Mouse (Mus musculus) megakaryocyte progenitor cell, adult 5-6 weeks (primary cell): ENCODE measurements around the gene Znhit3. TPM values are rescaled to one million over a fixed set of nuclear protein-coding genes. Genes with fewer than 3 reads are reported as not detected.

Source experiments
- ATAC-seq: replicated peaks from 2 replicates; pipeline ENCODE4 v1.8.0; 2016; ENCODE audit warnings: mild to moderate bottlenecking, moderate TSS enrichment, inconsistent platforms; ENCODE audit not compliant: poor library complexity
- total RNA-seq, 2 experiments: library from RNA; stranded (forward) in 1 of 2; stranded (reverse) in 1 of 2; fragments of 157-497, 149-512 nt in 1 of 2; fragments of 200-1000 nt in 1 of 2; gene quantifications; 2 replicates each; pipeline versions ENCODE4 v1.2.3 to v1.2.4; 2015 to 2017

The Znhit3 gene
- total RNA-seq (2015) (43.9 and 48.9 TPM in 2 replicates), total RNA-seq (2017) (27.1 and 32.3 TPM in 2 replicates)

DNA sequence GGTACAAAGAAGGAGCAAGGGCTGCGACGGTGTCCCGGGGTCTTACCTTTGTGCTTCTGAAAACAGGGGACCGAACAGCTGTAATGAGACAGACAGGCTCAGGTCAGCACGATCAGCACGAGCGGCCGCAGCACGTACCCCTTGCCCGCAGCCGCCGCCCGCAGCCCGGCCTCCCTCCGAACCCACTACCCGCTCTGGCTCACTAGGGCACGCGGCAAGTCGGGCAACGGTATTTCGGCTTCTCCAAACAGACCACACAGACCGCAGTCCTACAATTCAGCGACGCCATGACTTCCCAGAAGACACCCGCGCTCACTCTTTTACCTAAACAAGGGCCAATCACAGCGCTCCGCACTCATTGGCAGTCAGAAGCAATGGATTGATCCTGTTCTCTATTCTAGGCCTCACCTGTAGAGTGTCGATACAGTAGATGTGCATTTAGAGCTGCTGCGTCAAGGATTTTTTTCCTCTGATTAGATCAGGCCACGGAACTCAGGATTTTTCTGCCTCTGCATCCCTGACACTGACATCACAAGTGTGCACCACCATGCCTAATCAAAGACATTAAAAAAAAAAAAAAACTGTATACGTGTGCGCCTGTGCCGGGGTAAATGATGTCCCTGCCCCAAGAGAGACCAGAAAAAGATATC, at the start of gene Znhit3:
Znhit3 (minus strand) TSS at position 314 of the 650 bp plus-strand sequence.
- peak; percentile 92 for ATAC-seq

DNA sequence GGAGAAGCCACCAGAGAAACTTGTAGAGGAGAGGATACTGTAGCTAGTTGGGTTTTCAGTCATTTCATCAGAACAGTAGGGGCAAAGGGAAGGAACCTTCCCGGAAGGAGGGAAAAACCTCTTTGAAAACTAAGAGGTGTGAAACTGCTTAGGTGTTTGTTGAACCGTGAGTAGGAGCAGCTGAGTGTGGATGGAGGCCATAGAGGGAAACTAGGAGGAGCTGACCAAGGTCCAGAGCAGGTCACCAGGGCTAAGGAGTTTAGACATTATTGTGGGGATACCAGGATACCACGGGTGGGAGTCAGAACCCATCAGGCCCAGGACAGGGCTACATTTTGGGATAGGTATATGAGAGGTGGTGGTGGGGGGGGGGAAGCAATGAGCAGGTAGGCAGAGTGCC, 47.4 kb upstream of the Znhit3 start:
- ATAC-seq: no peak

- ATAC-seq: no peak
Measured at GRCm38 (mm10) chr11:84962536-84962935, 46.4 kb upstream of the Znhit3 start.

DNA sequence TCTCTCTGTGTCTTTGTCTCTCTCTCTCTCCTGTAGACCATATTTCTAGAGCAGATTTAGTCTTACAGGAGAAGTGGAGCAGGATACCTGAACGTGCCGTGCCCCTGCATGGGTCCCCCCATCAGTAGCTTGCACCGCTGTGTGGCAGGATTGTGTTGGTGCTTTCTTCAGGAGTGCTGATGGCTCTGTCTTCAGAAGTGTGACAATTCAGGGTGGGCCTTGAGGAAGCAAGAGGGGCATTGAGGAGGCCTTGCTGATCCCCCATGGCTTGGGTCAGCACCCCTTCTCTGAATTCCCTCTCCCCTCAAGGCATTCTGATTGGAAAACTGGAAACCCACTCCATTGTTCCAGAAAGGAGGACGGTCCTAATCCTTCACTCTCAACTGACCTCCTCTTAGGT, 45.4 kb upstream of the Znhit3 start:
- no peak for ATAC-seq

DNA sequence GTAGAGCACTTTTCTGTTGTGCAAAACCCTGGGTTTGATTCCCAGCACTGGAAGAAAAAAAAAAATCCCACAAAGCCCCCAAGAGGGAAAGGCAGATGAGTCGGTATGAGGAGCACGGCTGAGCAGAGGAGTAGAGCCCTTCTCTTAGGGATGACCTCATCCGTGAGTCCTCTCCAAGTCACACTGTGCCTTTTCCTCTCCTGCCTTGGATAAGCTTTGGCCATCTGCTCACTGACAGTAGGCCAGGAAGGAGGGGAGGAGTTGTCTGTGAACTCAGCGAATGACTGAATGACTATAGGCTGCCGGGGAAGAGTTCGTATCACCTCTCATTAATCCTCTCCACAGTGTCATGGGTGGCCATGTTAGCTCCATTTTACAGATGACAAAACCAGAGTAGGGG, 44.6 kb upstream of the Znhit3 start:
- ATAC-seq: no peak

DNA sequence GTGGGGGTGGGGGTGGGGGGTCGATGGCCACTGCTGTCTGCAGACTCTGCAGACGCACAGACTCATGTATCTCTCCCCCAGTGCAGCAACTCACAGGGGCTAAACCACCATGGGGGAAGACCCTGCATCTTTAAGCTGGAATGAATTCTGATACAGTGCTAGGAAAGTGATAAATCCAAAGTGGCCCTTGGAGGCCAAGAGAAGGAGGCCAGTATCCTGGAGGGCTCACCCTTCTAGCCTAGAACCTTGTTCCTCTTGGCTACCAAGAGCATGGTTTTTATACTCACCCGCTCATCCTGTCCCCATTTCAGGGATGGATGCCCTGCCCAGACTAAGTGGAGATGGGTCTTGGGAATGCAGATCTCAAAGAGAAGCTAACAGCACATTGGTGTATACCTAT, 44.1 kb upstream of the Znhit3 start:
- ATAC-seq: no peak

DNA sequence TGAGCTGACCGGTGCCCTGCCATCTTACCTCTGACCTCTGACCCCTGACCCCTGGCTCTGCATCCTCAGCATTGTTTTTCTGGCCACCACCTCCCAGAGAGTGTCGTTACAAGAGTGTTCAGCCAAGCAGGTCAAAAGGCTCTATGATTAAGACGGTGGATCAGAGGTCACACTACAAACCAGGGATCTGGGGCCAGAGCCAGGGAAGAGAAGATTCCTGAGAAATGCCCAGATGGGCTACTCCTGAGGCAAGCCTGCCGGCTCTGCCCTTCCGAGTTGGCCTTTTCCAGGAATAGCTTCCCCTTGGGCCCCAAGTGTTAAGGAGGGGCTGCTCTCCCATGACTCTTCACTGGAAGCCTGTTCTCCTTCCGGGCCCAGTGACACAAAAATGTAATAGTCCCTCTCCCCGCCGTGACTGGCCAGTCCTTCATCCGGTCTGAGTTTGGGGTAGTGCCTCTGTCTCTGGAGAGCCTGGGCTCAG, 43.6 kb upstream of the Znhit3 start:
- ATAC-seq: no peak

- ATAC-seq: no peak
Measured at GRCm38 (mm10) chr11:84959181-84959580, 43.0 kb upstream of the Znhit3 start.

DNA sequence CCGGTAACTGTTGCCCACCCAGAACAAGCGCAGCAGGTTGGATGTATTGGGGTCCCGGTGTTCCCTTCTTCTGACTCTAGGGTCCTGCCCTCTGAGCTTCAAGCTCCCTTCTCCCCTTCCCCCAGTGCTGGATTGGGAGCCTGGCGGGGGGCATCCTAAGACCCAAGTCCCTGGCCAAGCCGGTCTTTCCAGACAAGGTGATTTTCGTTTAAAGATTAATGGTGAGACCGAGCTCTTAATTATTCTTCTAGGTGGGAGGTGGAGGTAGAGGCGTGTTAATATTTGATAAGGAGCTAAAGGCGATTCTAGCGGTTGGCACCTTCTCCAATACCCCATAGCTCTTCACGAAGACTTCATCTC, 42.1 kb upstream of the Znhit3 start:
- ATAC-seq: no peak

DNA sequence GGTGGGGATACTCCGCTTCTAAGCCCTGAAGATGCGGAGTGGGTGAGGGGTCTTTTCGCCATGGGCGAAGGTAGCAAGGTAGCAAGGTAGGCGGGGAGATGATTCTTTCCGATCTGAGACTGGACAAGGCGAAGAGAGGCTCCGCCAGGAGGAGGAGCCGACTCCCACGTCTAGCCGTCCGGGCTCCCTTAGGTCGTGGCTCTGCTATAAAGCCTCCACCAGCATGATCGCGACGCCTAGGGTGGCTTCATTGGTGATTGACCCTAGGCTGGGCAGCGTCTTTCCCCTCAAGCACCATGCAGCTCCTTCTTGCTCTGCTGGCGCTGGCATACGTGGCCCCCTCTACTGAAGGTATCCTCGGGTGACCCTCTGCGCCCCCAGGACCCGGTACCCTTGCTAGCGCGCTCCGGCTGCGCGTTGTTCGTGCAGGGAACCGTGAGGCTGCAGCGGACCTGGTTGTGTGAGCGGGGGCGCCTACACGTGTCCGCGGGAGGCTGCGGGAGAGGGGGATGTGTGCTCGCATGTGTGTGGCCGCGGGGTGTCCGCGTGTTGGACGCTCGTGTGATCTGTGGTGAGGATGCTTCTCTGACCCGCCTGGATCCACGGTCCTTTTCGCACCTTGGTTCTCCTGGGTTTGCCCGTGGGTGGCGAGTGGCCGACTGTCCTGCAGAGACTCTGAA, 41.6 kb upstream of the Znhit3 start, which contains the start of gene Car4:
Car4 (plus strand) TSS at position 196 of the 680 bp plus-strand sequence.
- ATAC-seq: 0 out of 2 replicates have a peak, but pooled peaks have one; percentile 14

- ATAC-seq: no peak
Measured at GRCm38 (mm10) chr11:84957171-84957570, 41.0 kb upstream of the Znhit3 start.

DNA sequence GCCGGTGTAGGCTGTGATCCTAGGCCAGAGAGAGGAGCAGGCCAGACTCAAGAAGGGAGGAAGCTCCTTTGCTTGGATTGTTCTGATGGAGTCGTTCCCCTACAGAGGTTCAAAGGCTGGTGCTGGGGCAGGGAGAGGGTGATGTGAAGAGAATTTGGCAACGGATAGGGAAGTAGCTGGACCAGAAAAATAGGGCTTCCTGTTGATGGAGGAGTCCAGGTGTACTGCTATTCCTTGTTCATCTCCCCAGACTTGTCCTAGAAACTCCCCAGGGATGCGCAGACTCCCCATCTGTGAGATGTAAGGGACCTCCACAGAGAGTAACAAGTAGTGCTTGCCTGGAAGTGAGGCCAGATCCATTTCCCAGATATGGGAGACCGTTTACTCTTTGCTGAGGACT, 40.2 kb upstream of the Znhit3 start:
- no peak for ATAC-seq

DNA sequence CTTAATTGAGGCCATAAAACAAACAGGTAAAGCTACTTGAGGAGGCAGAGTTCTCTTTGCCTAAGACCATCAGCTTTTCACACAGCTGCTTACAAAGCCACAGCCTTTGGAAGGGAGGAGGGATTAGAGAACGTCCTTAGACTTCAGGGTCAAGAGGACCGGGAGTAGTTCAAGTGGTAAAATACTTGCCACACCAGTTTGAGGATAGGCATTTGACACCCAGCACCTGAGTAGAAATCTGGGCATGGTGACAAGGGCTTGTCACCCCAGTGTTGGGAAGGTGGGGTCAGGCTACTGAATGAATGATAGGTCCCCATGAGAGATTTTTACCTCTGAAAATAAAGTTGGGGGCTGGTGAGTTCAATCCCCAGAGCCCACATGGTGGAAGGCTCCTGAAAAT, 36.4 kb upstream of the Znhit3 start:
- ATAC-seq: no peak

- no peak for ATAC-seq
Measured at GRCm38 (mm10) chr11:84948526-84948925, 32.4 kb upstream of the Znhit3 start.

GRCm38 (mm10) chr11:84948114-84948513, 31.9 kb upstream of the Znhit3 start:
- no peak for ATAC-seq

DNA sequence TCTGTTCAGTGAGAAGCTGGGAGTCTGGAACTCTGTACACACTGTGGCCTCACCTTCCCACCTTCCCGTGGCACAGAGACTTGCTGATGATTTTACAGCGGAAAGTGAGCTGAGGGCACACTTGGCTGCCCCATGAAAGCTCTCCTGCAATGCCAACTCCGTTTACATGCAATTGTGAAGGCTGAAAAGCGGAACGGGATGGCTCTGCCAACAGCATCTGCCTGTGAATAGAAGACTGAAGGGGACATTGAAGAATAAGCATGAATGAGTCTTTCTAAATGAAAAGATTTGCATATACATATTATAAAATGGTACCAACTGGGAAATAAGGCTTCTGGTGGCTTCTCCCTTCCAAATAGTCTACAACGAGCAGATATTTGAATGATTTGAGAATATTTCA, 31.0 kb upstream of the Znhit3 start:
- no peak for ATAC-seq

DNA sequence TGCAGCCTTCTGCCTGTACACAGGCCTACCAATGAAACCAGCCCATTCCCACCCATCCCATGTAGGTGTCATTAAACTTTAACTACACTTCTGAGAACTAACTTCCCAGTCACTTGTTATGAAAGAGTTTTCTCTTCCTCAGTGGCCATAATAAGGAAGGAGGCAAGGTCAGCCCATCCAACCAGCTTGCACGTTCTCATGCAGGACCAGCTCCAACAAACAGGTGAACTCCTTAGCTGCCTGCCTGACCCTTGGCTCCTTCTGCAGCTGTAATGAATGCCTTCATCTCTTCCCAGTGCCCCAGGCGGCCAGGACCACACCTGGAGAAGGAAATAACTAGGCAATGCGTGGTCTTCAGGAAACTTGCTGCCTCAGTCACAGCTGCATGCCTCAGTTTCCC, 29.7 kb upstream of the Znhit3 start:
- ATAC-seq: no peak

DNA sequence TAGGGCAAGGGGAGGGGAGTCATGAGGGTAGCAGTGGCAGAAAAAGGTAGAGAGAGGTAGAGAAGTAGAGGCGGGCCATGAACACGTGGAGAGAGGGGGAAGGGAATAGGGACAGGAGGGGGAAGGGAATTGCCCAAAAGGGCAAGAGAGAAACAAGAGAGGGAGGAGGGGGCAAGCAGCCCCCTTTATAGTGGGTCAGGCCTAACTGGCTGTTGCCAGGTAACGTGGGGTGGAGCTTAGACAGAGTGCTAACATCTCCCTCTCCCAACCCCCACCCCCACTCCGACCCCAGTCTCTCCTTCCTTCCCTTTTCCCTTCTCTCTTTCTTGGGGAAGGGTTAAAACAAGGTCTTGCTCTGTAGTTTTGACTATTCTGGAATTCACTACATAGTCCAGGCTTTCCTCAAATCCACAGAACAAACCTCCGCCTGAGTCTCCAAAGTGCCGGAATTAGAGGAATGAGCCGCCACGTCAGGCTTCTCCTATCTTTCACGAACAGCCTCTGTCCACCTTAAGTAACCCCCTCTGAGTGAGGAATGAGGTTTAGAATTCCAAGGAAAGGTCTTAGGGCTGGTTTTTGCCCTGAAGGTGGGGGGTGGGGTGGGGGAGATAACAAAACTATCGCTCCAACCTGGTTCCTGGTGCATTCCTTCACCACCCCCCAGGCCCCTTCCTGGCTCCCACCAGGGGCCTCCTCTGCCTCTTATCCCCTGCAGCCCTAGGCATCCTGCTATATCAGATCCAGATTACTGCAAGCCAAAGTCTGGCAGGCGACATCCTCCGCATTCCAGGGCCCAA, 28.7 kb upstream of the Znhit3 start:
- ATAC-seq: no peak

DNA sequence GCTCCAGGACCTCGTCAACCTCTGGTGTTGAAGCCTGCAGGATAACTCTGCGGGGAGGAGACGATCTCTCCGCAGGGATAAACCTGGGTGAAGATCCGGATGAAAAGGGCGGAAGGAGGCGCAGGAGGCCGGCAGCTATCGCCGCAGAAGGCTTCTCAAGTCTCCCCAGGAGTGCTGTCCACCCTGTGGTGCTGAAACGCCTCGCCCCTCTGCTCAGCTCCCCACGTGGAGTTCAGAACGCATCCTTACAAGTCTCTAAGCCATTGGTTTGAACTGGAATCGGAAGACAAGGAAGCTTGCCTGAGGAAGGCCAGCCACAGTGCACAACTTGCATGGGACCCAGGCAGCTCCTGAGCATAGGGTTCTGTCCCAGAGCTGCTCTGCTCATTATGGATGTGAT, 27.8 kb upstream of the Znhit3 start:
- peak; percentile 95 for ATAC-seq

- no peak for ATAC-seq
Measured at GRCm38 (mm10) chr11:84940140-84940539, 24.0 kb upstream of the Znhit3 start.

DNA sequence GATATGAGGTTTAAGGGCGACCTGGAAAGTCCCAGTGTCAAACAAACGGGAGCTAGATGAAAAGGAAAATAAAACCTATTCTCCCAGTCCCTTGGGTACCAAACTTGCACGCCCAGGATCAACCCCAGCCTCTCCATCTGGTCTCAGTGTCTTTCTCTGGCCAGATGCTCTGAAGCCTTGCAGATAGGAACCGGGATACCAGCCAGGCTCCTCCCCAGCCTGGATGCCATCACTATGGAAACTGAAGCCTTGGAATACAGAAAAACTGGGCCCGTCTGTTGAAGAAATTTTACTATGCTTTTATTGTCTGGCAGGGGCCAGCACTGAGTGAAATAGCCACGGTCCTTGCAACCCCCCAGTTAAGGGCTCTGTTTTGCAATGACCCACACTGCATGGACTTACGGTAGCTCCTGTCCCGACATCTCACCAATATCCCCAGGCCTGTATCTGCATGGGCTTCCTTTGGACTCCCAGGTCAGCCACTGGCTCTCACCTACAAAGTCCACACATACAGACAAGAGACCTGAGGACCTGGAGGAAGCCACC, 23.4 kb upstream of the Znhit3 start:
- no peak for ATAC-seq
